Mouse (Mus musculus): ENCODE results near the gene Vim.

Vim gene

GRCm38 (mm10) chr2:13573408-13574065, at the start of gene Vim:
Gene Vim, plus strand, starts transcription at chr2:13573927.
- DNase-seq (ENCODE audit: low spot score): peak; percentile 98

GRCm38 (mm10) chr2:13526205-13526604, 47.5 kb upstream of the Vim start:
- DNase-seq (ENCODE audit: low spot score): no peak

- DNase-seq (ENCODE audit: low spot score): no peak
Measured at GRCm38 (mm10) chr2:13527125-13527524, 46.6 kb upstream of the Vim start.

- peak; percentile 75 for DNase-seq (ENCODE audit: low spot score)
Measured at GRCm38 (mm10) chr2:13527531-13527930, 46.2 kb upstream of the Vim start.

- DNase-seq (ENCODE audit: low spot score): no peak
Measured at GRCm38 (mm10) chr2:13529253-13529933, 44.3 kb upstream of the Vim start.

GRCm38 (mm10) chr2:13530639-13531038, 43.1 kb upstream of the Vim start:
- DNase-seq (ENCODE audit: low spot score): no peak

- DNase-seq (ENCODE audit: low spot score): no peak
Measured at GRCm38 (mm10) chr2:13536747-13537146, 37.0 kb upstream of the Vim start.

- DNase-seq (ENCODE audit: low spot score): peak; percentile 48
Measured at GRCm38 (mm10) chr2:13537733-13538132, 36.0 kb upstream of the Vim start.

- DNase-seq (ENCODE audit: low spot score): no peak
Measured at GRCm38 (mm10) chr2:13538258-13538657, 35.5 kb upstream of the Vim start.

GRCm38 (mm10) chr2:13538704-13539377, 34.9 kb upstream of the Vim start:
- DNase-seq (ENCODE audit: low spot score): no peak

- DNase-seq (ENCODE audit: low spot score): no peak
Measured at GRCm38 (mm10) chr2:13539860-13540259, 33.9 kb upstream of the Vim start.

- DNase-seq (ENCODE audit: low spot score): no peak
Measured at GRCm38 (mm10) chr2:13543519-13544124, 30.1 kb upstream of the Vim start.

GRCm38 (mm10) chr2:13544193-13544824, 29.4 kb upstream of the Vim start, which contains the start of gene Trdmt1:
Gene Trdmt1, minus strand, starts transcription at chr2:13544668.
- peak; percentile 88 for DNase-seq (ENCODE audit: low spot score)

- DNase-seq (ENCODE audit: low spot score): no peak
Measured at GRCm38 (mm10) chr2:13548749-13549148, 25.0 kb upstream of the Vim start.

GRCm38 (mm10) chr2:13553966-13554365, 19.8 kb upstream of the Vim start:
- DNase-seq (ENCODE audit: low spot score): no peak

GRCm38 (mm10) chr2:13556239-13556638, 17.5 kb upstream of the Vim start:
- no peak for DNase-seq (ENCODE audit: low spot score)

- no peak for DNase-seq (ENCODE audit: low spot score)
Measured at GRCm38 (mm10) chr2:13557145-13558030, 16.3 kb upstream of the Vim start.

GRCm38 (mm10) chr2:13558607-13559262, 15.0 kb upstream of the Vim start:
- DNase-seq (ENCODE audit: low spot score): no peak

GRCm38 (mm10) chr2:13559303-13559702, 14.4 kb upstream of the Vim start:
- no peak for DNase-seq (ENCODE audit: low spot score)

- no peak for DNase-seq (ENCODE audit: low spot score)
Measured at GRCm38 (mm10) chr2:13559729-13560128, 14.0 kb upstream of the Vim start.

GRCm38 (mm10) chr2:13560396-13560795, 13.3 kb upstream of the Vim start:
- DNase-seq (ENCODE audit: low spot score): no peak
